Mouse (Mus musculus): Measurements from ENCODE around the gene Asphd2. TPM values are rescaled to one million over a fixed set of nuclear protein-coding genes. Genes with fewer than 3 reads are reported as not detected.

The Asphd2 gene
- polyA plus RNA-seq, 1 experiment = 4.3 TPM

DNA sequence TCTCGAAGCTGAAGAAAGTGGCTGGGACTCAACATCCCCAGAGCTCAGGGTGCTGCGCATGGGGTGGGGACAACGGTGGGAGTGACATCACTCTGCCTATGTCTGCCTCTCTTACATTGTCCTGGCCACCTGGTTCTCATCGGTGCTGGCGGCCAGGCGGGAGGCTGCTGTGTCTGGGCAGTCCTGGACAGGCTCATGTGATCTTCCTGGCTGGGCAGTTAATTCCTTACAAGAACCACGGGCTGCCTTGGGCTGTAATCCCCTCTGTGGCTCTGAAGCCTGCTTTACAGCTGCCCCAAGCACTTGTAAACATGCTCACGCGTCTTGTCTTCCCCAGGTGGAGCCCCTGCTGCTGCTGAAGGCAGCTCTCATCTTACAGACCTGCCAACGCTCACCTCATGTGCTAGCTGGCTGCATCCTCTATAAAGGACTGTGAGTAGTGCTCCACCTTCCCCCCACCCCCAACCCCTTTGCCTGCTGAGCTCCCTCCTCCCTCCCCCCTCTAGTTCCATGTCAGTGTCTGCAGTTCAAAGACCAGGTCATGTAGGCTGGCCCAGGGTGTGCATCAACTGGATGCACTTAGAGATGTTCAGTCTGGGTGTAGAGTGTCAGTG lies 30.4 kb downstream of the Asphd2 start:
- TF ChIP-seq CTCF (IDR thresholded peaks at IDR 0.05; ENCODE audit: borderline replicate concordance, insufficient read depth, low read length) = no peak
- TF ChIP-seq POLR2A (IDR thresholded peaks at IDR 0.05; ENCODE audit: low read depth, low read length) = no peak
- no peak overlapping the region for H3K27ac ChIP-seq (ENCODE audit: insufficient read depth, low read length)
- no peak overlapping the region for H3K4me3 ChIP-seq (ENCODE audit: insufficient read depth, low read length)

DNA sequence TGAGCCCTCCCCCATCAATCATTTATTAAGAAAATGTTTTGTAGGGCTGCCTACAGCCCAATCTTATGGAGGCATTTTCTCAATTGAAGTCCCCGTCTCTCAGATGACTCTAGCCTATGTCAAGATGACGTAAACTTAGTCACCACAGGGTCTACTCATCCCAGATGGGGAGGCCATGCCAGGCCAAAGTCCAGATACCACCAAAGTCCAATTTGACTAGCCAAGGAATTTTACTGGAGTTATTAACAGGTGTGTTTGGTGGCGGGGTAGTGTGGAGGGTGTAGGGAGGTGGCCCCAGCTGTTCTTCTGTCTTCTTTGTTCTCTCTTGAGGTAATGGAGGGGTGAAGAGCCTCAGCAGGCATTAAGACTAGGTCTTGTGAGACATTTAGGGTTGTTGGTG lies 34.6 kb downstream of the Asphd2 start:
- H3K4me1 ChIP-seq (ENCODE audit: control insufficient read depth, insufficient read depth, low read length) = no peaks in the 10 kb centered on the region
- no peak for TF ChIP-seq POLR2A (IDR thresholded peaks at IDR 0.05; ENCODE audit: low read depth, low read length)
- no peak for TF ChIP-seq CTCF (IDR thresholded peaks at IDR 0.05; ENCODE audit: borderline replicate concordance, insufficient read depth, low read length)
- H3K27ac ChIP-seq (ENCODE audit: insufficient read depth, low read length) = no peak overlapping the region
- no peak overlapping the region for H3K4me3 ChIP-seq (ENCODE audit: insufficient read depth, low read length)

More for the DNA sequence above, 30.4 kb downstream of the Asphd2 start:
- no peaks in the 10 kb centered on the region for H3K4me1 ChIP-seq (ENCODE audit: control insufficient read depth, insufficient read depth, low read length)

DNA sequence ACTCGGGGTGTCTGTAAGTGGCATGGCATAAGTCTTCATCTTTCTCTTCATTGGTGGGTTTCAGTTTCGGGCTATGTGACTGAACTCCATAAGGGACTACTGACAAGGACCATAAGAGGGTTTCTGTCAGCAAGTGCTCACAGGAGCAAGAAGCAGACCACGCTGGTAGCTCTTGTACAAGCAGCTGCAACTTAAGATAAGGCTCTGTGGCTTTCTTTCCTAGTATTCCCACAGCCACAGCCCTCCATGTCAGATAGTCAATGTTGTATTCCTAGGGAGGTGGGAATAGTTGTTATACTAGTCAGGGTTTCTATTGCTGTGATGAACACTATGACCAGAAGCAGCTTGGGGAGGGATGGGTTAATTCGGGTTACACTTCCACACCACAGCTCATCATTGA lies 35.1 kb downstream of the Asphd2 start:
- Histone ChIP-seq H3K4me1 (ENCODE audit: control insufficient read depth, insufficient read depth, low read length) (no peaks in the 10 kb centered on the region), H3K27ac (ENCODE audit: insufficient read depth, low read length) (no peak overlapping the region), H3K4me3 (ENCODE audit: insufficient read depth, low read length) (no peak overlapping the region)
- TF ChIP-seq POLR2A (IDR thresholded peaks at IDR 0.05; ENCODE audit: low read depth, low read length) (no peak), CTCF (IDR thresholded peaks at IDR 0.05; ENCODE audit: borderline replicate concordance, insufficient read depth, low read length) (no peak)

DNA sequence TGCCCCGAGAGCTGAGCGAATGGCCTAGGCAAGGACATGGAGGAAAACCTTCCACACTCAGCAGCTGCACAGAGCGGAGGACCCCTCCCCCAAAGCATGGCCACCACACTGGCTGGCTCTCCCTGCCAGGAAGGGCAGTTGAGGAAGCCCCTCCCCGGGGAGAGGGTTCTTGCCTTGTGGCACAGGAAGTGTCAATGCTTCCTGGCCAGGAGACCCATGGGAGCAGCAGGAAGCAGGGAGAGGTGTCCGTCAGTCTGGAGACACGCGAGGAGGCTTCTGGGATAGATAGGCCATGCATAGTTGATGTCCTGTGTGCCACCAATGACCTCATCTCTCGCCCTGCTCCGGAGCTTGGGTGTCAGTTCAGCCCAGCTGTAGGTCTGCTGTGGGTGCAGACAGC lies 38.3 kb downstream of the Asphd2 start:
- Histone ChIP-seq H3K4me3 (ENCODE audit: insufficient read depth, low read length) (no peak overlapping the region), H3K4me1 (ENCODE audit: control insufficient read depth, insufficient read depth, low read length) (no peaks in the 10 kb centered on the region), H3K27ac (ENCODE audit: insufficient read depth, low read length) (no peak overlapping the region)
- TF ChIP-seq CTCF (IDR thresholded peaks at IDR 0.05; ENCODE audit: borderline replicate concordance, insufficient read depth, low read length) (no peak), POLR2A (IDR thresholded peaks at IDR 0.05; ENCODE audit: low read depth, low read length) (no peak)

DNA sequence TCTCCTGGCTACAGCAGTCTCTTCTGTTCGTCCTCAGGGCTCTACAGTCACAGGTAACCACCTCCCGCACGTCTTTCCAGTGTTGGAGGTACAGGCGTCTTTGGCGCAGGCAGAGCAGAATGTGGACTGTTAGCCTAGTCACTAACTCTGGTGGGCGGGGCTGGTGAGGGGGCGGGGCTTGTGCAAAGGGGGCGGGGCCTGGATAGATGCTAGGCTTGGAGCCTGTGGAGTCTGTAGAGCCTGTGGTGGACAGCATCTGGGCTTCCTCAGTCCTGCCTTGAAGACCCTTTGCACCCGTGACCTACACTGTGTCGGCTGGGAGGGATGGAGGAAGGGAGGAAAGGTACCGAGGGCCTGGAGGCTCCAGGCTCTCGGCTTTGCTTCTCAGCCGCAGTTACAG lies 38.8 kb downstream of the Asphd2 start, which contains the start of gene Gm6583:
Gm6583 (minus strand) TSS at position 124 of the 400 bp plus-strand sequence.
- TF ChIP-seq CTCF (IDR thresholded peaks at IDR 0.05; ENCODE audit: borderline replicate concordance, insufficient read depth, low read length) = no peak
- no peak for TF ChIP-seq POLR2A (IDR thresholded peaks at IDR 0.05; ENCODE audit: low read depth, low read length)
- no peak within 1 kb of the TSS for H3K27ac ChIP-seq (ENCODE audit: insufficient read depth, low read length)
- no peaks in the 10 kb centered on the region for H3K4me1 ChIP-seq (ENCODE audit: control insufficient read depth, insufficient read depth, low read length)
- H3K4me3 ChIP-seq (ENCODE audit: insufficient read depth, low read length) = no peak within 1 kb of the TSS

DNA sequence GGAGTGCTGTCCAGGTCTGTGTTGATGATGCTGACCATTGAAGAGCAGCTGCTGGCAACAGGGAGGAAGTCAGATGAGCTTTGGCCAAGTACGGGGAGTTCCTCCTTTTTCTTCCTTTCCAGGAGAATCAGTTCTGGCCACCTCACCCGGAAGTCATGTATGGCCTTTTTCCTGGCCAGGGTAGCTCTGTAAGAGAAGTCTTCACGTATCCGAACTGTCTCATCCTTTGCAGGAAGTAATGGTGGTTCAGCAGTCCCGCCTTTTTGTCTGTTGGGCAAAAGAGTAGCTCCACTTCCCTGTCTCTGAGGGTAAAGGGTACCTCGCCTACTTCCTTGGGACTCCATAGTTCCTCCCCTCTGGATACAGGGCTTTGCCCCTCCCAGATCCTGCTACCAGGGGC lies 39.2 kb downstream of the Asphd2 start:
- Histone ChIP-seq H3K27ac (ENCODE audit: insufficient read depth, low read length) (no peak overlapping the region), H3K4me1 (ENCODE audit: control insufficient read depth, insufficient read depth, low read length) (no peaks in the 10 kb centered on the region)
- TF ChIP-seq POLR2A (IDR thresholded peaks at IDR 0.05; ENCODE audit: low read depth, low read length) (no peak), CTCF (IDR thresholded peaks at IDR 0.05; ENCODE audit: borderline replicate concordance, insufficient read depth, low read length) (no peak)

DNA sequence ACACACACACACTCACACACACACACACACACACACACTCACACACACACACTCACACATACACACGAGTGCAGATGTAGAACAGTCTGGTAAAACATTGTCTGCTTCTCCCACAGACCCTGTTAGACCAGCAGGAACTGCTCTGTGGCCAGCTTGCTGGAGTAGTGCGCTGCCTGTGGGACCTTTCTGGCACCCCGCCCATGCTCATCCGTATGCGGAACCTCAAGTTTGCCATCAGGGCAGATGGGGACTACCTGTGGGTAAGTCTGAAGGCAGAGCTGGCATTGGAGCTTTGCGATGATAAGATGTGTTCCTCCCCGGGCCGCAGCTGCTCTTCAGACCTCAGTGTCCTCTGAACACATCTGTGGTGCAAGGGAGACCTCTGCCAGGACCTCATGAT lies 45.5 kb downstream of the Asphd2 start:
- no peak overlapping the region for H3K4me3 ChIP-seq (ENCODE audit: insufficient read depth, low read length)
- H3K27ac ChIP-seq (ENCODE audit: insufficient read depth, low read length) = no peak overlapping the region
- TF ChIP-seq CTCF (IDR thresholded peaks at IDR 0.05; ENCODE audit: borderline replicate concordance, insufficient read depth, low read length) (no peak), POLR2A (IDR thresholded peaks at IDR 0.05; ENCODE audit: low read depth, low read length) (no peak)
- H3K4me1 ChIP-seq (ENCODE audit: control insufficient read depth, insufficient read depth, low read length) = no peaks in the 10 kb centered on the region

More for the DNA sequence above, 39.2 kb downstream of the Asphd2 start:
- no peak overlapping the region for H3K4me3 ChIP-seq (ENCODE audit: insufficient read depth, low read length)

DNA sequence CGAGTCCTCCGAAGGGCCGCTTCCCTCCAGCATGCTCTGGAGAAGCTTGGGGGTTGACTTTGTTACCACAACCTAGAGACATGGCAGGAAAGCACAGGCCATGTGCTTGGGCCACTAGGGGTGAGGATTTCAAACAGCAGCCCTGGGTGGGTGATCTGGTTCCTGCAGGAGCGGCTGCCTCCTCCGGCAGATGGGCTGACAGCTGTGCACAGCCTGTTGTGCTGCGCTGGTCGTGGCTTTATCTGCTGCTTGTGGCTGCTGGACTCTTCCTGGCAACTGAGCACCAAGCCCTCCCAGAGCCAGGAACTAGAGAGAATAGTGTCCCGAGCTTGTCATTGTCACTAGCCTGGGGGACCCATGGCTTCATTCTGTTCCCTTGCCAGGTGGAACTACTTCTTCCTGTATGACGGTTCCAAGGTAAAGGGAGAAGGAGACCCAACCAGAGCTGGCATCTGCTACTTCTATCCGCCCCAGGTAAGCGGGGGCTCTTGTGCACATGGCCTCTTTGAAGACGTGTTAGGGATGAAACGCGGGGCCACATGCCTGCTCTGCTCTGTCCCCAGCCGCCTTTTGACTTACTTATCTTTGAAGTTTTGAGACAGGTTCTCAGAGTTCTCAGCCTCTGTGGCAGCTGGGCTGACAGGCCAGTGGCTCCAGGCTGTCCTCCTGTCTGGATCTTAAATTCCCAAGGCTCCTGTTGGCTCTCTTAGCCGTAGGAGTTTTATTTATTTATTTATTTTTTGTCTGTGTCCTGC lies 48.3 kb downstream of the Asphd2 start:
- Histone ChIP-seq H3K4me3 (ENCODE audit: insufficient read depth, low read length) (no peak overlapping the region), H3K27ac (ENCODE audit: insufficient read depth, low read length) (no peak overlapping the region), H3K4me1 (ENCODE audit: control insufficient read depth, insufficient read depth, low read length) (no peaks in the 10 kb centered on the region)
- no peak for TF ChIP-seq POLR2A (IDR thresholded peaks at IDR 0.05; ENCODE audit: low read depth, low read length)
- TF ChIP-seq CTCF (IDR thresholded peaks at IDR 0.05; ENCODE audit: borderline replicate concordance, insufficient read depth, low read length) = no peak

DNA sequence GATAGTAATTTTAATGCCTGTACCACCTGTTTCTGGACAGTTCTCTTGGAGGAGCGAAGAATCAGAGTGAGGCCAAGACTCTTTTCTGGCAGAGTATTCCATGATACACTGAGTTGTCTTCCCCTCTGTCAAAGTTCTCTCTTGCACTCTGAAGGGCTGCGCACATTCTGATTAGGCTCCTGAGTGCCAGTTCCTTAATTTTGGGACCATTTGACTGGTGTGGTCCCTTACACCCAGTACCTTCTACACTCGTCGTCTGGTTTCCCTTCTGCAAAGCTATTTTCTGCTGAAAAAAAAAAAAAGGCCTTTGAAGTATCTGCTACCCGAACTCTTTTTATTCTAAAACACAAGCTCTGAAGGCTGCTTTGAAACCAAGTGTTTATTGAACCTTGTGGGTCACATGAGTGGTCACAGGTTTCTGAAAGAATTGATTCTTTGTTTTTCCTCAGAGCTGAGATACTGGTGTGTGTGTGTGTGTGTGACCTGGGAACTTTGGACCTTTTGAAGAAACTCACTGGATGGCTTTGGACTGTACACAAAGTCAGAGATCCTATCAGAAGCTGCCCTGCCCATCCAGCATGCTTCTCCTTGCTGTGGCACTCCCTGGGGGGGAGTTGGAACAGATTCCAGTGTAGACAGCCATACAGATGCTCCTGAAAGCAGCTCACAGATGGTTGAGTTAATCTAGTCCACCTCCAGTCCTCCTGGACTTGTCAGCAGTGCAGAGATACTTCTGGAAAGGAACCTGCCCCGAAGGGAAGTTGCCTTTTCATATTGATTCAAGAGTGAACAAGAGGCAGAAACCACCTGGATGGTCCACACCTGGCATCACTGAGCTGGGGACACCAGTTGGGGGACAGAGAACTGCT lies 50.3 kb downstream of the Asphd2 start:
- Histone ChIP-seq H3K4me3 (ENCODE audit: insufficient read depth, low read length) (no peak overlapping the region), H3K27ac (ENCODE audit: insufficient read depth, low read length) (no peak overlapping the region)

More for the DNA sequence above, 50.3 kb downstream of the Asphd2 start:
- TF ChIP-seq CTCF (IDR thresholded peaks at IDR 0.05; ENCODE audit: borderline replicate concordance, insufficient read depth, low read length) = no peak
- no peak for TF ChIP-seq POLR2A (IDR thresholded peaks at IDR 0.05; ENCODE audit: low read depth, low read length)
- H3K4me1 ChIP-seq (ENCODE audit: control insufficient read depth, insufficient read depth, low read length) = no peaks in the 10 kb centered on the region
